Mouse (Mus musculus) stomach, postnatal 0 days (tissue): ENCODE results near the gene Sec16a. TPM values are rescaled to one million over a fixed set of nuclear protein-coding genes. Genes with fewer than 3 reads are reported as not detected.

Source experiments
- ATAC-seq: fragments of 200-750 bp; cut with Nextera tagmentation; 2 replicates; pipeline ENCODE4 v1.8.0; 2017; ENCODE audit not compliant: low FRiP score, low TSS enrichment
- DNase-seq: peaks from one replicate; pipeline ENCODE4 v3.0.0-alpha.2; 2016; ENCODE audit warnings: low spot score
- H3K27ac ChIP-seq: fragments of 300-500 bp; sonication (generic); replicated peaks from 2 replicates; pipeline ENCODE4 v1.5.1; 2014; ENCODE audit warnings: mild to moderate bottlenecking, control low read depth
- H3K27me3 ChIP-seq: fragments of 300-500 bp; sonication (generic); 2 replicates; pipeline ENCODE4 v1.6.1; 2014; ENCODE audit warnings: low read length; ENCODE audit not compliant: control insufficient read depth, insufficient read depth
- H3K36me3 ChIP-seq: fragments of 300-500 bp; sonication (generic); 2 replicates; pipeline ENCODE4 v1.6.1; 2014; ENCODE audit warnings: low read length, mixed read lengths; ENCODE audit not compliant: control insufficient read depth, insufficient read depth
- H3K4me1 ChIP-seq: fragments of 300-500 bp; sonication (generic); replicated peaks from 2 replicates; pipeline ENCODE4 v1.6.1; 2014; ENCODE audit warnings: antibody characterized with exemption; ENCODE audit not compliant: control insufficient read depth, insufficient read depth
- H3K4me2 ChIP-seq: fragments of 300-500 bp; sonication (generic); replicated peaks from 2 replicates; pipeline ENCODE4 v1.6.1; 2014; ENCODE audit warnings: low read depth, mild to moderate bottlenecking, control low read depth, moderate library complexity
- H3K4me3 ChIP-seq: fragments of 300-500 bp; sonication (generic); 2 replicates; pipeline ENCODE4 v1.5.1; 2014; ENCODE audit warnings: low read depth, low read length, control low read depth
- H3K9ac ChIP-seq: fragments of 300-500 bp; sonication (generic); 2 replicates; pipeline ENCODE4 v1.6.1; 2014; ENCODE audit warnings: mild to moderate bottlenecking, low read length, control low read depth, mixed read lengths
- H3K9me3 ChIP-seq: fragments of 300-500 bp; sonication (generic); 2 replicates; pipeline ENCODE4 v1.6.1; 2016; ENCODE audit warnings: low read length; ENCODE audit not compliant: control insufficient read depth
- CTCF ChIP-seq: IDR thresholded peaks from 2 replicates; pipeline ENCODE4 v1.5.1; 2016; ENCODE audit warnings: antibody characterized with exemption, low read depth, mild to moderate bottlenecking, moderate library complexity
- EP300 ChIP-seq: optimal IDR thresholded peaks from 2 replicates; pipeline ENCODE3; 2016; ENCODE audit warnings: antibody characterized with exemption
- WGBS: fragments of 180-500 bp; shearing (Covaris S2); extraction: QIAGEN DNeasy Blood & Tissue Kit; methylation state at CpG from one replicate; pipeline ENCODE4 v1.1.7; 2014; 5-methylcytosine and 5-hydroxymethylcytosine counted together
- polyA plus RNA-seq: library from polyadenylated mRNA; unstranded; fragments of >200 nt; fragmentation: Nextera tagmentation; extraction: Ambion mirVana; gene quantifications from 2 replicates; pipeline ENCODE4 v1.2.1, GENCODE M21; 2015

Sec16a gene
- polyA plus RNA-seq, 1 experiment from 2014 or later, result 10.6 TPM

GRCm38 (mm10) chr2:26439671-26440070 is 5.3 kb downstream of the Sec16a start:
- DNase-seq, result no peak
- 88% methylated on average over 6 of the region's 6 CpGs for WGBS
- H3K9me3 ChIP-seq, result no peaks in the 10 kb centered on the region
- 0 out of 2 replicates have a peak overlapping the region, but pooled peaks have one; percentile 24 for H3K27ac ChIP-seq
- H3K27me3 ChIP-seq, result no peaks in the 10 kb centered on the region
- TF ChIP-seq EP300 (no peak), CTCF (no peak)
- no peak overlapping the region for H3K4me2 ChIP-seq
- peaks cover 35% of the 10 kb centered on the region for H3K36me3 ChIP-seq
- ATAC-seq, result no peak
- no peaks in the 10 kb centered on the region for H3K4me1 ChIP-seq
- no peak overlapping the region for H3K9ac ChIP-seq
- no peak overlapping the region for H3K4me3 ChIP-seq

DNA sequence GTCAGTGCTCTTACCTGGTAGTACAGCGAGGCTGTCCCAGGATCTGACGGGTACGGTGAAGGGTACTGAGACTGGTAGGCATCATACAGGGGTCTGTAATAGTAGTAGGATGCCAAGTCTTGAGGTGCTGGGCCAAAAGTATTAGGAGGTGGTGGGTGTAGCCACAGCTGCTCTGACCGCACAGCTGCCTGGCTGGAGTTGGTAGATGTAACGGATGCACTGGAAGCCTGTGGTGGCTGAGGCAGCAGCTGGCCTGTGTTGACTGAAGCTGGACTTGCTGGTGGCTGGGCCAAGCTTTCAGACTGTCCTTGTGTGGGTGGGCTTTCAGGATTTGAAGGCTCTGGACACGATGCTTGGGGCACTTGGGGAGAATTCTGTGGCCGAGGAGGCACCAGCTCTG is 6.6 kb downstream of the Sec16a start:
- no peak for ATAC-seq
- Histone ChIP-seq H3K36me3 (peaks cover 40% of the 10 kb centered on the region), H3K27ac (no peak overlapping the region), H3K9me3 (no peaks in the 10 kb centered on the region), H3K4me1 (no peaks in the 10 kb centered on the region), H3K4me2 (no peak overlapping the region), H3K4me3 (no peak overlapping the region), H3K9ac (no peak overlapping the region), H3K27me3 (no peaks in the 10 kb centered on the region)
- DNase-seq, result no peak
- TF ChIP-seq CTCF (no peak), EP300 (no peak)
- WGBS, result 83% methylated on average over 7 of the region's 7 CpGs

- no peak overlapping the region for H3K27ac ChIP-seq
- H3K36me3 ChIP-seq, result peaks cover 40% of the 10 kb centered on the region
- no peaks in the 10 kb centered on the region for H3K9me3 ChIP-seq
- 50% methylated on average over 4 of the region's 4 CpGs for WGBS
- H3K27me3 ChIP-seq, result no peaks in the 10 kb centered on the region
- no peak overlapping the region for H3K4me2 ChIP-seq
- DNase-seq (no peak), ATAC-seq (no peak)
- no peak overlapping the region for H3K9ac ChIP-seq
- no peaks in the 10 kb centered on the region for H3K4me1 ChIP-seq
- TF ChIP-seq CTCF (no peak), EP300 (no peak)
- H3K4me3 ChIP-seq, result no peak overlapping the region
Observed at GRCm38 (mm10) chr2:26437221-26437620, 7.8 kb downstream of the Sec16a start.

GRCm38 (mm10) chr2:26434791-26435572 is 10.0 kb downstream of the Sec16a start:
- Histone ChIP-seq H3K36me3 (peaks cover 31% of the 10 kb centered on the region), H3K27ac (no peak overlapping the region)
- 88% methylated on average over 7 of the region's 7 CpGs for WGBS

GRCm38 (mm10) chr2:26429851-26430250 is 15.2 kb downstream of the Sec16a start:
- no peak overlapping the region for H3K9ac ChIP-seq
- H3K4me2 ChIP-seq, result no peak overlapping the region
- TF ChIP-seq CTCF (peak; percentile 12; the same call in 1 of the 2 replicates), EP300 (no peak)
- DNase-seq (no peak), ATAC-seq (no peak)
- 94% methylated on average over 5 of the region's 5 CpGs for WGBS
- H3K9me3 ChIP-seq, result no peaks in the 10 kb centered on the region
- peaks cover 43% of the 10 kb centered on the region for H3K36me3 ChIP-seq
- H3K4me3 ChIP-seq, result no peak overlapping the region
- no peak overlapping the region for H3K27ac ChIP-seq
- no peaks in the 10 kb centered on the region for H3K27me3 ChIP-seq
- no peaks in the 10 kb centered on the region for H3K4me1 ChIP-seq

More at GRCm38 (mm10) chr2:26434791-26435572, 10.0 kb downstream of the Sec16a start:
- Histone ChIP-seq H3K9me3 (no peaks in the 10 kb centered on the region), H3K4me1 (no peaks in the 10 kb centered on the region), H3K27me3 (no peaks in the 10 kb centered on the region), H3K4me2 (no peak overlapping the region), H3K9ac (no peak overlapping the region), H3K4me3 (no peak overlapping the region)
- DNase-seq (no peak), ATAC-seq (no peak)
- TF ChIP-seq EP300, result no peak
- no peak for TF ChIP-seq CTCF

DNA sequence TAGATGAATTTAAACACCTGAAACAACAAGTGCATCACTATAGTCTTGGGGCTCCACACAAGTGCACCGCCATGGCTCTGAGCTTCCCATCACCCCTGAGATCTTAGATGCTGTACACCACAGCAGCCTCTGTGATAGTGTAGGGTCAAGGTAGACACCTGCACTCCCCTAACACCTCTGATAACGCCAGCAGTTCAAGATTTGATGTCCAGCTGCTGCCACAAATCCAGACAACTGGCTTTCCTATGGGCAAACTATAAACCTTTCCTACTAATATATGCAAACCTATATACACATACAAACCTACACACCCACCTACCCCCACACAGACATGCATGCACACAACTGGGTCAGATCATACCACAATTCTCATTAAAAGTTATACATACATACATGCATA is 20.5 kb downstream of the Sec16a start:
- no peak overlapping the region for H3K9ac ChIP-seq
- H3K27ac ChIP-seq, result no peak overlapping the region
- TF ChIP-seq CTCF (no peak), EP300 (no peak)
- DNase-seq, result no peak
- H3K4me3 ChIP-seq, result no peak overlapping the region
- H3K36me3 ChIP-seq, result peaks cover 63% of the 10 kb centered on the region
- 96% methylated on average over 2 of the region's 2 CpGs for WGBS
- H3K9me3 ChIP-seq, result no peaks in the 10 kb centered on the region
- ATAC-seq, result no peak
- H3K4me1 ChIP-seq, result no peaks in the 10 kb centered on the region
- no peak overlapping the region for H3K4me2 ChIP-seq
- H3K27me3 ChIP-seq, result no peaks in the 10 kb centered on the region
